Mouse (Mus musculus) heart, adult 2 months (tissue): ENCODE data around the gene Fam19a2.

Experiments
- CTCF ChIP-seq: fragments of 200-600 bp; IDR thresholded peaks from 2 replicates; pipeline ENCODE4 v1.8.1; 2022; ENCODE audit warnings: antibody characterized with exemption, mild to moderate bottlenecking, moderate library complexity
- EP300 ChIP-seq: fragments of 200-500 bp; IDR thresholded peaks from 2 replicates; pipeline ENCODE4 v1.6.1; 2011; ENCODE audit warnings: low read depth, low read length, control low read depth; ENCODE audit not compliant: insufficient read depth

DNA sequence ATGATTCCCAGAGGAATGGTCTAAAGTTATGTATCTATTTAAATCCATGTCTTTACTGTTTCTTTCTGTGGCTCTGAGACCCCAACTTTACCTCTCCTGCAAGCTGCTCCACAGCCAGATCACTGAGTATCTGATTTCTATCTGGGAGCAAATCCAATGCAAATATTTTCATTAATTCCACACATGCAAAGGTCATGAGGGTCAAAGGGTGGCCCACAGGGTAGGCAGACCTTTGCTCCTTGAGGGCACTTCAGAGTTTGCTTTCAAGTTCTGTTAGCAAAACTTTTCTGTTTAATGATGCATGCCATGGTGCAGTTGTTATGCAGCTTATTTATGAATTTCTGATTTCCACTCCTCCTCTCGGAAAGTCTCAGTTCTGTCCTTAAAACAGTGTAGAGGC is 303.9 kb downstream of the Fam19a2 start:
- TF ChIP-seq CTCF (no peak), EP300 (no peak)
